Mouse (Mus musculus) kidney, postnatal 25 days (tissue): Measurements from ENCODE around the gene Apoc2.

Experiments used
- DNase-seq, 2 experiments: peaks; one replicate each; pipeline ENCODE4 v3.0.0; 2021; ENCODE audit warnings: mixed read lengths in 2 of 2

Apoc2 gene

GRCm38 (mm10) chr7:19677872-19678271 lies at the start of gene Apoc2:
Gene Apoc2, minus strand, starts transcription at chr7:19677941.
- DNase-seq = peak in 1 of 2 experiments; percentile 58

DNA sequence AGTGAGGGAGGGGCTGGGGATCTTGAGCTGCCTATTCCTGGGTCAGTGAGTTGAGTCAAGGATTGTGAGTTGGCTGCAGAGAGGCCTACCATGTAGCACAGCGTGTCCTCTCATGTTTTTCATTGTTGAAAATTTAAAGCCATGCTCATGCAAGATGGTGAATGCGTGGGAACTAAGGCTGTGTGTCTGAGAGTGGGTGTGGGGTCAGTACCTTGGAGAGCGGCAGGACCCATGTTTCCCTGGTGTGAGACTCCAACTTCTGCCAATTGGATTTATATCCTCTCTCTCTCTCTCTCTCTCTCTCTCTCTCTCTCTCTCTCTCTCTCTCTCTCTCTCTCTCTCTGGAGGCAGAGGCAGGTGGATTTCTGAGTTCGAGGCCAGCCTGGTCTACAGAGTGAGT lies 48.8 kb upstream of the Apoc2 start:
- DNase-seq = no peak

- DNase-seq = peak; percentile 47 to 77
These were observed 46.4 kb upstream of the Apoc2 start for GRCm38 (mm10) chr7:19724167-19724566.

DNA sequence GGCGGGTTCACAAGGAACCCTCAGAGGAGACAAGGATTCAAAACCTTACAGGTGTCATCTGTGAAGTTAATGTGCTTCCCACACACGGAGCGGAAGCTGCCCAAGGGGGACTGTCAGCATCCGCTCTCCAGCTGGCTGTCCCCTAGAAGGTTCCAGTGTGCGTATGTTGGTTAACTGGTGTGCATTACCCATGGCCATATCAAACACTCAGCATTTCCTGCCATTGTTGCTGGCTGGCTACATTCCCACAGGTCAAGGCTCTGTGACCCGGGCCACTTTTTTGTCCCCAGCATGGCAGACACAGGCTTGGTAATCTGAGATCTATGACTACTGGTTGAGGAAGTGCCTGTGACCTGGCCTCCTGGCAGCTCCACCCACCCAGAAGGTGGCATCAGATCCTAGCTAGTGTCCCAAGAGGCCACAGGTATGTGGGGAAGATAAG lies 45.0 kb upstream of the Apoc2 start:
- peak; percentile 76 to 83 for DNase-seq

DNA sequence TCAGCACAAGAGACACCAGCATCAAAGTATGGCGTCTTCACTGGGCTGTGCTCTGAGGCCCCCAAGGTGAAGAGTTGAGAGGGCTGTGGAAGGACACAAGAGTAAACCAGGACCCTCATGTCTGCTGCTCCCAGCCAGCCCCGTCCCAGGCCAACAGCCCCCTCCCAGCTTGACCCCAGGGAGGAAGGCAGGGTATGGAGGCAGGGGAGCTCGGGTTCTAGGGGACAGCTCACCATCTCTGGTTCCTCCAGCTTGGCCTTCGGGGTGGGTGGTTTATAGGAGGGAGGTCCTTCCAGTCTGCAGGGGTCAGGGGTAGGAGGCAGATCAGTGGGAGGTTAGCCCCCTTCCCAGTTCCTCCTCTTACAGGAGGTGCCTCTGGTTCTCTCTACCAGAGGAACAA lies 41.5 kb upstream of the Apoc2 start:
- no peak for DNase-seq

GRCm38 (mm10) chr7:19718297-19718952 lies 40.7 kb upstream of the Apoc2 start:
- no peak for DNase-seq

- no peak for DNase-seq
These were observed 39.6 kb upstream of the Apoc2 start for GRCm38 (mm10) chr7:19717346-19717745.

DNA sequence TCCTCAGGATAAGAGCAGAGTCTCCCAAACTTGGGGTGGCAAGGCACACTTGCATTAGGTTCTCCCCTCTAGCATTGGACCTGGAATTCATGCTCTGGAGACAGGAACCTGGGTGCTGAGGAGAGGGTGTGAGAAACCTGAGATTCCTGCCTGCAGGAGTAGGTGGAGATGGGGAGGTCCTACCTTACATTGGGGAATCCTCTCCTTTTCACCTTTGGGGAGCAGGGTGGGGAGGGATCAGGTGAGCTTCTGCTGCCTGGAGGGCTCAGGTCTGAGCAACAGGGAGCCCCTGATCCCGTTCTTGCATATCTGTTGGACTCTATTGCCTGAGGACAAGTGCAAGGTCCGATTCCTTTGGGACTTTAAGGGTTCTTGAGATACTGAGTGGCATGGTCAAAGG lies 39.1 kb upstream of the Apoc2 start:
- no peak for DNase-seq

DNA sequence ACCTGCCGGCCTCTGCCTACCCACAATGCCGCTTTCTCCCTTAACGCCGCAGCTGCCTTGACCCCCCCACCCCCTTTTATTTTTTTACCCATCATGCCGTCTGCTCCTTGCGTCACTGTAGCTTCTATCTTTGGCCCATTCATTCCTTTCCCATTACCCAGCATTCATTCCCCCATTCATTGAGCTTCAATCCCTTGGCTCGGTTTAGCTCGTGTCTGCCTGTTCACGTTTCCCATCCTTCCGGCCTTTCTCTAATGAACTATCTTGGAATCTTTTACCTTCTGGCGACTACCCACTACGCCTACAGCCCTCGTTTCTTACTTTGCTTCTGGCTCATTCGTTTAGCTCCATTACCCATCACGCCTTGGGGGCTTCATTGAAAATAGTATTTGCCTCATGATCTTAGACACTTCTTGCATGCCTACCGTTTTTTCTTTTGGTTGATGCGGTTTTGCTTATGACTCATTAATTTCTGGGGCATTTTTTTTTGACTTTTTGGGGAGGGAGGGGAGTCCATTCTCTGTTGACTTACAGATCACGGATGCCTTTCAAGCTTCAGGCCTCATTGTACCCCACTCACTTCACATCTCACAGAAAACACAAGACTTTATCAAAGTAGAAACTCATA lies 38.4 kb upstream of the Apoc2 start:
- no peak for DNase-seq

GRCm38 (mm10) chr7:19715239-19716054 lies 37.7 kb upstream of the Apoc2 start, which contains the start of gene Tomm40:
Gene Tomm40, minus strand, starts transcription at chr7:19715438.
- peak; percentile 100 for DNase-seq

GRCm38 (mm10) chr7:19714836-19715235 lies 37.1 kb upstream of the Apoc2 start:
- no peak for DNase-seq

DNA sequence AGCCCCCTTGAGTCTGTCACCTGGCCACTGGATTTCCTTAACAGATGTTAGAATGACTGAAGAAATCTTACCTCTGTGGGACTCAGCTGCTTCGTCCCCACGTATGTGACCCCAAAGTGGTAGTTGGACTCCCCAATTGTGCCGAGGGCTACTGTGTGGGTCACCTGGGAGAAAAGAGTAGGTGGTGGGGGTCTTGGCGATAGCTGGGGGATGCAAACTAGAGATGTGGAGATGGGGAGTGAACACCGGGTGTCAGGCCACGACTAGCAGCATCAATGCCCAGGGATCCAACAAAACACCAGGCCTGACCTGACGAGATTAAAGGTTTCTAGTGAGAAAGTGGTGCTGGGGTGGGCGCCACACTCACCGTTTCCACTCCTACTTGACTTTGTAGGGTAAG lies 35.9 kb upstream of the Apoc2 start:
- no peak for DNase-seq

DNA sequence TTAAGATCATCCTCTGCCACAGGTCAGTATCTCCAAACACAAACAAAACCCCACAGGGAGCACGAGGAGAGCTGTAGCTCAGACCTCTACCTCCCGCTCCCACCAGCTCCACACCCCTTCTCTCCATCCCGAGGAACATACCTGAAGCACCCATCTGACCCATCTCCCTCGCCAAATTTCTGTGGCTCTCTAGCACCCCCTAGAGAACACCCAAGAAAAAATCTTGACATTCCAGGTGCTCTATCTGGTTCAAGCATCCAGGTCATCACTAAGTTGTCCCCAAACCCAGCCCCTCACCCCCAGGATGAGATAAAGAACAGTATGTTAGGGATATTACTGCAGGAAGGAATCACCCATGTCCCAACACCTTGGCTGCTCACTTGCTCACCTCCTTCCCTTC lies 35.5 kb upstream of the Apoc2 start:
- peak in 1 of 2 experiments; percentile 26 for DNase-seq

DNA sequence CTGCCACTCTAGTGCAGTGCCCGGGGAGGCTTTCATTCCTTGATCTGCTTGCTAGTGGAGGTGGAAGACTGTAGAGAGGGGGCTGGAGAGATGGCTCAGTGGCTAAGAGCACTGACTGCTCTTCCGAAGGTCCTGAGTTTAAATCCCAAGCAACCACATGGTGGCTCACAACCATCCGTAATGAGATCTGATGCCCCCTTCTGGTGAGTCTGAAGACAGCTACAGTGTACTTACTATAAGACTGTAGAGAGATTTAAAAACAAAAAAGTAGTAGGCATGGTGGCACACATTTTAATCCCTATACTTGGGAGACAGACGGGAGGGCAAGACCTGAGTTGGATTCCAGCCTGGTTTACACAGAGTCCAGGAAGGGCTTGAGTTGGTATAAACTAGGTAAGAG lies 34.7 kb upstream of the Apoc2 start:
- peak in 1 of 2 experiments; percentile 27 for DNase-seq

- DNase-seq = no peak
These were observed 32.9 kb upstream of the Apoc2 start for GRCm38 (mm10) chr7:19710650-19711049.

- no peak for DNase-seq
These were observed 27.5 kb upstream of the Apoc2 start for GRCm38 (mm10) chr7:19705271-19705670.

DNA sequence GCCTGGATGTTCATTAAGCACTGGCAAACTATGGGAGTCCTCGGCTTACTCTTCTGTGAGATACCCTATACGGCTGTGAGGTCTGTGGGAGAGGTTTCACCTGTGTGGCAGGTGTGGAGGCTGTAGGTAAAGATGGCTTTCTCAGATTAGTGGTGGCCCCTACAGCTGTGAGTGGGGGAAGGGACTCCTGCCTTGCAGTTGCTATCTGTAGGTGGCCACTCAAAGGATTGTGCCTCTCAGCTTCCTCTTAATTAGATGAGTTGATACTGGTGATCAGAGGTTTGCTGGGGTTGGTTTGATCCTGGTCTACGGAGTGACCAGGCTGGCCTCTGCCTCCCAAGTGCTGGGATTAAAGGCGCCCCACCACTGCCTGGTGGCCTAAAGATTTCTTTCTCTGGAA lies 26.7 kb upstream of the Apoc2 start:
- DNase-seq = no peak

GRCm38 (mm10) chr7:19702859-19703555 lies 25.3 kb upstream of the Apoc2 start:
- DNase-seq = no peak

- DNase-seq = peak; percentile 91 to 94
These were observed 23.5 kb upstream of the Apoc2 start for GRCm38 (mm10) chr7:19701069-19701761.

DNA sequence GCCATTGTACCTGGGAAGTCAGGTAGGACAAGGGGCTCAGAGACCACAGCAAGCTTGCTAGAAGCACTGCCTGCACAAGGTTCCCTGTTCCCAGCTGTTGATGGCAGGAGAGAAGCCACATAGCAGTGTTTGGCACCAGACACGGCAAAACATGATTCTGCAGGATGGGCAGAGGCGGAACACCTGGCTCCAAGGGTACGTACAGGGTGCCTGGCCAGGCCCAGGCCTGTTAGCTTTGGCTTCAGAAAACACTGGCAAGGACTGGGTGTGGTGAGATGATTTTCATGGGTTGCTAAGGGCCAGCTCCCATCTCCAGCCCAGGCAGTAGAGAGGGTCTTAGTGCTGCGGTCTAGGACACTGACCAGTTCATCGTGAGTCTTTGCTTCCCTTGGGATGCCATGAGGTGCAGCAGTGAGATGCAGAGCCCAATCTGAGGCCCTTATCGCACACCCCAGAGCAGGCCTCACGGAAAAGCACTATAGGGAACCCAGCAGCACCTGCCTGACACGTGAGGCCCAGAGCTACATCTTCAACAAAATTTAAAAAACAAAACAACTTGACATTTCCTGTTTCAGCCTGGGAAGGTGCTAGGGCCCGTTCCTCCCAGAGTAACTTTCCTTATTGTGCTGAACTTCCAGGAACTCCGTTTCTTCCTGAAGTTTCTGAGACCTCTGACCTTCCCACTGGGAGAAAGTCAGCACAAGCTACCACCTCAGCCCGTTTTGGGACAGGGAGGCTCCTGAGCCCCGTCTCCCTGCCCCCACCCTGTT lies 22.7 kb upstream of the Apoc2 start:
- DNase-seq = no peak

GRCm38 (mm10) chr7:19699827-19700148 lies 22.0 kb upstream of the Apoc2 start:
- no peak for DNase-seq
